Mouse (Mus musculus) ES-E14 (cell line): ENCODE measurements at regions not wholly inside any gene's neighbourhood (a gene's known extent, or its start where the extent isn't known, plus 50 kb on each side); places are given as distances from the start of the nearest gene placed in this dataset.

Experiments used
- DNase-seq: peaks from one replicate; pipeline ENCODE4 v3.0.0-alpha.2; 2013; ENCODE audit warnings: low read depth, low spot score
- H3K27ac ChIP-seq: 2 replicates; pipeline ENCODE4 v1.5.1; 2012; ENCODE audit warnings: low read depth, mild to moderate bottlenecking, low read length, moderate library complexity, mixed read lengths; ENCODE audit not compliant: poor library complexity, insufficient read depth, severe bottlenecking
- H3K36me3 ChIP-seq: 2 replicates; pipeline ENCODE4 v1.6.1; 2012; ENCODE audit warnings: mild to moderate bottlenecking, low read length, moderate library complexity, mixed read lengths; ENCODE audit not compliant: control insufficient read depth, poor library complexity, insufficient read depth, severe bottlenecking
- H3K4me1 ChIP-seq, 2 experiments: fragments of 150-350 bp in 1 of 2; sonication (generic) in 1 of 2; 2 replicates each; pipeline ENCODE4 v1.6.1; 2012; ENCODE audit warnings: low read length in 2 of 2, mild to moderate bottlenecking in 1 of 2, mixed read lengths in 1 of 2; ENCODE audit not compliant: control insufficient read depth in 2 of 2, insufficient read depth in 2 of 2, poor library complexity in 1 of 2
- H3K4me3 ChIP-seq, 2 experiments: fragments of 150-350 bp in 1 of 2; sonication (generic) in 1 of 2; 2 replicates each; pipeline ENCODE4 v1.5.1; 2012; ENCODE audit warnings: low read length in 2 of 2, low read depth in 1 of 2, mild to moderate bottlenecking in 1 of 2, mixed read lengths in 1 of 2; ENCODE audit not compliant: insufficient read depth in 1 of 2, poor library complexity in 1 of 2, severe bottlenecking in 1 of 2
- H3K9ac ChIP-seq: 2 replicates; pipeline ENCODE4 v1.6.1; 2012; ENCODE audit warnings: low read depth, mild to moderate bottlenecking, low read length, mixed read lengths; ENCODE audit not compliant: poor library complexity, insufficient read depth, severe bottlenecking
- H3K9me3 ChIP-seq: fragments of 150-350 bp; sonication (generic); 2 replicates; pipeline ENCODE4 v1.6.1; 2012; ENCODE audit warnings: low read depth, mild to moderate bottlenecking, low read length; ENCODE audit not compliant: control insufficient read depth, insufficient read depth
- CHD2 ChIP-seq: IDR thresholded peaks from 2 replicates; pipeline ENCODE4 v1.6.1; 2014; ENCODE audit warnings: mild to moderate bottlenecking, low read depth, low read length, inconsistent platforms
- HCFC1 ChIP-seq: IDR thresholded peaks from 2 replicates; pipeline ENCODE4 v1.6.1; 2012; ENCODE audit warnings: low read length, inconsistent platforms, borderline replicate concordance; ENCODE audit not compliant: insufficient read depth
- MAFK ChIP-seq: IDR thresholded peaks from 2 replicates; pipeline ENCODE4 v1.6.1; 2014; ENCODE audit warnings: mild to moderate bottlenecking, low read depth, low read length, inconsistent platforms; ENCODE audit not compliant: insufficient read depth
- ZC3H11A ChIP-seq: IDR thresholded peaks from 2 replicates; pipeline ENCODE4 v1.6.1; 2012; ENCODE audit warnings: low read depth, mild to moderate bottlenecking, inconsistent platforms, low read length, borderline replicate concordance
- ZNF384 ChIP-seq: IDR thresholded peaks from 2 replicates; pipeline ENCODE4 v1.6.1; 2012; ENCODE audit warnings: low read depth, low read length, inconsistent platforms
- in situ Hi-C, 2 experiments: fragments of 600-800 bp; cut with MboI; formaldehyde crosslinking; loops; one replicate each; pipeline ENCODE4 v1.15.1; 2025; ENCODE audit warnings: low sequenced_read_pairs in 2 of 2, inconsistent platforms in 1 of 2; ENCODE audit not compliant: unreplicated experiment in 2 of 2

- no peak for DNase-seq
- H3K9me3 ChIP-seq: no peaks in the 10 kb centered on the region
- in situ Hi-C loops: no loop called here
- no peaks in the 10 kb centered on the region for H3K36me3 ChIP-seq
- no peak overlapping the region for H3K27ac ChIP-seq
- H3K4me3 ChIP-seq: no peak overlapping the region
- no peak for TF ChIP-seq CHD2
- TF ChIP-seq ZC3H11A: no peak
- no peak for TF ChIP-seq ZNF384
- no peak for TF ChIP-seq HCFC1
- no peak for TF ChIP-seq MAFK
- H3K9ac ChIP-seq: no peak overlapping the region
- no peaks in the 10 kb centered on the region for H3K4me1 ChIP-seq
Observed at GRCm38 (mm10) chr19:14862654-14863468, 265.0 kb upstream of the Tle4 start.

GRCm38 (mm10) chr19:14855036-14855435 is 257.2 kb upstream of the Tle4 start:
- no peak for DNase-seq
- Histone ChIP-seq H3K4me3 (no peak overlapping the region), H3K27ac (no peak overlapping the region), H3K4me1 (no peaks in the 10 kb centered on the region), H3K9ac (no peak overlapping the region), H3K36me3 (no peaks in the 10 kb centered on the region), H3K9me3 (no peaks in the 10 kb centered on the region)
- in situ Hi-C loops: no loop called here
- TF ChIP-seq CHD2 (no peak), ZNF384 (no peak), HCFC1 (no peak), MAFK (no peak), ZC3H11A (no peak)

- Histone ChIP-seq H3K27ac (no peak overlapping the region), H3K4me3 (no peak overlapping the region), H3K9ac (no peak overlapping the region), H3K9me3 (no peaks in the 10 kb centered on the region), H3K36me3 (no peaks in the 10 kb centered on the region), H3K4me1 (no peaks in the 10 kb centered on the region)
- in situ Hi-C loops: no loop called here
- TF ChIP-seq MAFK: no peak
- no peak for TF ChIP-seq ZNF384
- TF ChIP-seq CHD2: no peak
- no peak for TF ChIP-seq HCFC1
- TF ChIP-seq ZC3H11A: no peak
- DNase-seq: no peak
Observed at GRCm38 (mm10) chr19:14853416-14853815, 255.6 kb upstream of the Tle4 start.

GRCm38 (mm10) chr19:14849561-14849960 is 251.7 kb upstream of the Tle4 start:
- H3K4me3 ChIP-seq: no peak overlapping the region
- in situ Hi-C loops: no loop called here
- H3K36me3 ChIP-seq: no peaks in the 10 kb centered on the region
- H3K27ac ChIP-seq: no peak overlapping the region
- H3K9me3 ChIP-seq: no peaks in the 10 kb centered on the region
- H3K9ac ChIP-seq: no peak overlapping the region
- TF ChIP-seq HCFC1 (no peak), ZNF384 (no peak), ZC3H11A (no peak), CHD2 (no peak), MAFK (no peak)
- no peak for DNase-seq
- no peaks in the 10 kb centered on the region for H3K4me1 ChIP-seq
